Mouse (Mus musculus) embryonic facial prominence, embryonic 14.5 days (tissue): ENCODE results near the gene Mrpl4. TPM values are rescaled to one million over a fixed set of nuclear protein-coding genes. Genes with fewer than 3 reads are reported as not detected.

ENCODE experiments used
- ATAC-seq: fragments of 200-750 bp; cut with Nextera tagmentation; 2 replicates; pipeline ENCODE4 v1.8.0; 2017; ENCODE audit warnings: low read depth, moderate number of reproducible peaks, moderate TSS enrichment
- DNase-seq: peaks from one replicate; pipeline ENCODE4 v3.0.0-alpha.2; 2015; ENCODE audit warnings: low spot score
- H3K27ac ChIP-seq: fragments of 300-500 bp; sonication (generic); replicated peaks from 2 replicates; pipeline ENCODE4 v1.5.1; 2014; ENCODE audit warnings: low read depth, mild to moderate bottlenecking, low read length, moderate library complexity
- H3K27me3 ChIP-seq: fragments of 300-500 bp; sonication (generic); replicated peaks from 2 replicates; pipeline ENCODE4 v1.6.1; 2014; ENCODE audit warnings: low read length; ENCODE audit not compliant: control insufficient read depth, insufficient read depth
- H3K36me3 ChIP-seq: fragments of 300-500 bp; sonication (generic); 2 replicates; pipeline ENCODE4 v1.6.1; 2014; ENCODE audit warnings: low read length, mixed read lengths; ENCODE audit not compliant: control insufficient read depth, insufficient read depth
- H3K4me1 ChIP-seq: fragments of 300-500 bp; sonication (generic); 2 replicates; pipeline ENCODE4 v1.6.1; 2014; ENCODE audit warnings: antibody characterized with exemption, low read length; ENCODE audit not compliant: control insufficient read depth, insufficient read depth
- H3K4me2 ChIP-seq: fragments of 300-500 bp; sonication (generic); 2 replicates; pipeline ENCODE4 v1.6.1; 2014; ENCODE audit warnings: low read depth, mild to moderate bottlenecking, low read length, moderate library complexity, mixed read lengths
- H3K4me3 ChIP-seq: fragments of 300-500 bp; sonication (generic); 2 replicates; pipeline ENCODE4 v1.5.1; 2014; ENCODE audit warnings: low read depth, mild to moderate bottlenecking, low read length
- H3K9ac ChIP-seq: fragments of 300-500 bp; sonication (generic); 2 replicates; pipeline ENCODE4 v1.6.1; 2014; ENCODE audit warnings: low read depth, mild to moderate bottlenecking, low read length, moderate library complexity, mixed read lengths
- H3K9me3 ChIP-seq: fragments of 300-500 bp; sonication (generic); 2 replicates; pipeline ENCODE4 v1.6.1; 2016; ENCODE audit warnings: low read length; ENCODE audit not compliant: control insufficient read depth
- WGBS: fragments of 180-500 bp; shearing (Covaris S2); extraction: QIAGEN DNeasy Blood & Tissue Kit; methylation state at CpG from one replicate; pipeline ENCODE4 v1.1.7; 2014; 5-methylcytosine and 5-hydroxymethylcytosine counted together
- polyA plus RNA-seq: library from polyadenylated mRNA; unstranded; fragments of >200 nt; fragmentation: Nextera tagmentation; extraction: Ambion mirVana; gene quantifications from 2 replicates; pipeline ENCODE4 v1.2.1, GENCODE M21; 2014

The Mrpl4 gene
- polyA plus RNA-seq = 110 and 119 TPM in 2 replicates

DNA sequence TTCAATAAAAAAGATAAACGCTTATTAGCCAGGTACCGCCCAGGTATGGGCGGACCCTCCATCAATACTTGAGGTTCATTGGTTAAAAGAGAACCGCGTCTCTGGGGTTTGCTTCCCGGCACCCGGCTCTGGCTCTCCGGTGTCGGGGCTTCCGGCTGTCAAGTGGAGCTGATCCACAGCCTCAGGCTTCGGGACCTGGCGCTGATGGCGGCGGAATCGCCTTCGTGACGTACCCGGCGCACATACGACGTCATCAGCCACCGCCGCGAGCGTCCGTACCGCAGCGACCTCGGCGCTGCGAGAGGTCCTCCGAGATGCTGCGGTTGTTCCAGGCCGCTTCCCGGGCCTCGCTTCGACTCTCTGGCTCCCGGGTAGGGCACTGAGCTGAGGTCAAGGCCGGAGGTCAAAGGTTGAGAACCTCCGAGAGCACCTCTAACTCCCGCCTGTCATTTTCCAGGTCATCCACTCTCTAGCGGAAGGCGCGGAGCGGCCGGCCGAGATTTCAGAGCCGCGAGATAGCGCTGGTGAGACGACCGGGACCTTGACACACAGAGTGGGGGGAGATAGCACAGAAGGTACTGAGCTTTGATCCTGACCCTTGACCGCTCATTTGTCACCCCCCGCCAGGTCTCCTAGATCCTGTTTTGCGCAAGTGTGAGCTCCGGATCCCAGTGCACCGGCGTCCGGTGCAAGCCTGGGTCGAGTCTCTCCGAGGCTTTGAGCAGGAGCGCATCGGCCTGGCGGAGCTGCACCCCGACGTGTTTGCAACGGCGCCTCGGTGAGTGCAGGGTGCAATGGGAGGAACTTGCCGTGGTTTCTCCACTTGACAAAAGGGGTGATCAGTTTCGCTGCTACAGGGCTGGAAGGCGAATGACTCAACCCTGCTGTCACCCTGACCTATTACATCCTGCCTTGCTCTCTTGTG, at the start of gene Mrpl4:
Gene Mrpl4 (plus strand): TSS at position 112 of the 925 bp plus-strand sequence.
- peak; percentile 86 for ATAC-seq
- no peaks in the 10 kb centered on the region for H3K9me3 ChIP-seq
- peak within 1 kb of the TSS; percentile 87 for H3K9ac ChIP-seq
- H3K4me3 ChIP-seq = peak within 1 kb of the TSS; percentile 87
- H3K27ac ChIP-seq = peak within 1 kb of the TSS; percentile 79
- under 1% methylated on average over 62 of the region's 72 CpGs for WGBS
- peak; percentile 90 for DNase-seq
- H3K36me3 ChIP-seq = peaks cover 32% of the 10 kb centered on the region
- no peaks in the 10 kb centered on the region for H3K4me1 ChIP-seq
- peak within 1 kb of the TSS; percentile 78 for H3K4me2 ChIP-seq
- H3K27me3 ChIP-seq = no peaks in the 10 kb centered on the region

DNA sequence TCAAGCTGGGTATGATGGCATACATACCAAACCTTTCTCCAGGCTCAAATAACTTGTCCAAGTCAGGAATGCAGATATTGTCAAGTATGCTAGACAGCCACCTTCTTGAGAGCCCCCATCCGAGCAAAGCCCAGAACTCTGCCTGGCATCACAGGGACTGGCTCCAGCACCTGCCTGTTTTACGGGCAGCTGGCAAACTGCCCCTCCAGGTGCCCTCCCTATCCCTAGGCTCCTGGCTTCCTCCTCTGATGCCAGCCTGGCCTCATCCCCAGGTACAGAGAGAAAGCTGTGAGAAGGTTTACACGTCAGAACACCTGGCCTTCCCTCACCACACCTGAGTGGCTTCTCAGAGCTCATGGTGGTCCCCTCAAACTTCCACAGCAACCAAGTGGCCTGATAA, 45.5 kb upstream of the Mrpl4 start:
- Histone ChIP-seq H3K4me3 (no peak overlapping the region), H3K27ac (no peak overlapping the region), H3K4me2 (no peak overlapping the region), H3K9me3 (no peaks in the 10 kb centered on the region), H3K4me1 (no peaks in the 10 kb centered on the region), H3K36me3 (no peaks in the 10 kb centered on the region), H3K9ac (no peak overlapping the region), H3K27me3 (no peaks in the 10 kb centered on the region)
- ATAC-seq (no peak), DNase-seq (no peak)
- WGBS = 81% methylated on average over 3 of the region's 3 CpGs

DNA sequence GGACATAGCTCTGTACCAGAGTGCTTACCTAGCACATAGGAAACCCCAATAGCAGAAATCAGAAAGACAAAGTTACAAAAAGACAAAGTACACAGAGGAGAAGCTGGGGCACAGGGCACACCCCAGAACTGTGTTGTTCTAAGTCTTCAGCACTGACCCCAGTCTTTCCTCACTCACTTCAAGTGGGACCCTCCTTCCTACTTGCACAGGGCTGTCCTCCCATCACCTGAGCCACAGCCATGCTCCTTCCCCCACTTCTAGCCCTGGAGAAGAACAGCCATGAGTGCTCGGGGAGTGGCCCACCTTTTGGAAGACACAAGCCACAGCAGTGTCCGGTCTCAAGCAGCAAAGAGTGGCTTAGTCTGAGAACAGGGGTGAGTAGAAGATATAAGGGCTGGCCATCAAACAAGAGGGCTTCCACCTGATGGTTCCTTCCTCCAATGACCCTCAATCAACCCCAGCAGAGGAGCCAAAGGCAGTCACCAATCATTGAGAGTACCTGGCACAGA, 43.1 kb upstream of the Mrpl4 start, which contains the start of gene Dnmt1:
Gene Dnmt1 (minus strand): TSS at position 459 of the 509 bp plus-strand sequence.
- H3K4me3 ChIP-seq = no peak within 1 kb of the TSS
- no peaks in the 10 kb centered on the region for H3K4me1 ChIP-seq
- no peak for ATAC-seq
- H3K9ac ChIP-seq = no peak within 1 kb of the TSS
- WGBS = 91% methylated on average over 2 of the region's 2 CpGs
- no peak for DNase-seq
- H3K27me3 ChIP-seq = no peaks in the 10 kb centered on the region
- no peak within 1 kb of the TSS for H3K27ac ChIP-seq
- H3K4me2 ChIP-seq = no peak within 1 kb of the TSS
- no peaks in the 10 kb centered on the region for H3K9me3 ChIP-seq
- peaks cover 10% of the 10 kb centered on the region; the same call in 1 of the 2 replicates for H3K36me3 ChIP-seq

DNA sequence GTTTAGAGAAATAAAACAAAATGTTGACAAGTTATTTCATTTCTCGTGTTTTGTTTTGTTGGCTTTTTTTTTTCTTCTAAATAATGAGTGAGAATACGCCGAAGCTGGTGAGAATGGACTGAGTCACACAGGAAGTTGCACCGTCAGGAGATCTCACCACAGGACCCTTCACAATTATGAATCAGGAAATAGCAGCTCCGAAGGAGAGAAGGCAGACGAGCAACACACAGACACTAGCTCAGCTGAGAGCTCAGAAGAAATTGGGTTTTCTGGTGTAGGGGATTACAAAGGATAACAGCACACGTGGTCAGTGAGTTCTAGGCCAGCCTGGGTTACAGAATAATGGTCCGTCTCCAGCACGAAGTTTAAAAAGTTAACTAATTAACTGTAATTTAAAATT, 41.0 kb upstream of the Mrpl4 start:
- H3K4me1 ChIP-seq = no peaks in the 10 kb centered on the region
- no peak overlapping the region for H3K4me2 ChIP-seq
- H3K27me3 ChIP-seq = no peaks in the 10 kb centered on the region
- no peaks in the 10 kb centered on the region for H3K9me3 ChIP-seq
- H3K36me3 ChIP-seq = peaks cover 29% of the 10 kb centered on the region
- no peak overlapping the region for H3K9ac ChIP-seq
- H3K27ac ChIP-seq = no peak overlapping the region
- H3K4me3 ChIP-seq = no peak overlapping the region
- no peak for ATAC-seq
- WGBS = 68% methylated on average over 9 of the region's 9 CpGs
- no peak for DNase-seq

DNA sequence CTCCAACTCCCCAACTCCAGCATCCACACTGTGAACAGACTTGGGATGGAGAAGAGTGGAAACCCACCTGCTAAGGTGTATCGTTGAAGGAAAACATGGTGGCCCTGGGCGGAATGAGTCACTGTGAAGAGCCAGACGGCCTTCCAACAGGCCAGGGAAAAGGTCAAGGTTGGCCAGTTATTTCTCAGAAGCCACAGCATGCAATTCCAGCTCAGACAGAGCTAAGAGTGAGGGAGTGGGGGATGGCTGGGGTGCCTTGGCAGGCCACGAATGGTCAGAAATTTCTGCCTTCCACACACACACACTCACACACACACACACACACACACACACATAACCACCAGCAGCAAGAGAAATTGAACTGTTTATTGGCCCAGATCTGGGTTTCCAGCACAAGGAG, 36.9 kb upstream of the Mrpl4 start:
- Histone ChIP-seq H3K9me3 (no peaks in the 10 kb centered on the region), H3K4me3 (no peak overlapping the region), H3K27me3 (no peaks in the 10 kb centered on the region), H3K27ac (no peak overlapping the region), H3K4me2 (no peak overlapping the region), H3K9ac (no peak overlapping the region), H3K36me3 (peaks cover 57% of the 10 kb centered on the region), H3K4me1 (peaks cover 2% of the 10 kb centered on the region)
- no peak for ATAC-seq
- 89% methylated on average over 4 of the region's 4 CpGs for WGBS
- no peak for DNase-seq

DNA sequence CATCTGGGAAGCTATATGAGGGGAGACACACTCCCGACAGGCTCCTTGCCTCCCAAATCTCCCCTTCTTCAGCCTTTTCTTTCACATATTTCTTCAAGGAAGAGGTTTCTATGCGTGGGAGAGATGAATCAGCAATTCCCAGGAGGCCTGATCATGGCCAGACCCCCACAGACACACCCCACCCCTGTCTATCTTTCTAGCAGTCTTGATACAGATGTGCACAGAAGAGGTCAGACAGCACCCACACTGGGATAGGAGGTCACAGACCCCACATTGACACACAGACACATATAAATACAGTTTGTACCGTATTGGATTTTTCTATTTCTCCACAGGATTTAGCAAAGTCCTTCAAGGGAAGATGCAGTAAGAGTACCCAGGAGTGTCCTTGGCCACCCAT, 36.5 kb upstream of the Mrpl4 start:
- DNase-seq (no peak), ATAC-seq (no peak)
- H3K4me1 ChIP-seq = peaks cover 6% of the 10 kb centered on the region
- peaks cover 57% of the 10 kb centered on the region for H3K36me3 ChIP-seq
- no peak overlapping the region for H3K9ac ChIP-seq
- H3K27me3 ChIP-seq = no peaks in the 10 kb centered on the region
- 87% methylated on average over 3 of the region's 3 CpGs for WGBS
- H3K4me2 ChIP-seq = no peak overlapping the region
- no peak overlapping the region for H3K4me3 ChIP-seq
- no peaks in the 10 kb centered on the region for H3K9me3 ChIP-seq
- no peak overlapping the region for H3K27ac ChIP-seq

DNA sequence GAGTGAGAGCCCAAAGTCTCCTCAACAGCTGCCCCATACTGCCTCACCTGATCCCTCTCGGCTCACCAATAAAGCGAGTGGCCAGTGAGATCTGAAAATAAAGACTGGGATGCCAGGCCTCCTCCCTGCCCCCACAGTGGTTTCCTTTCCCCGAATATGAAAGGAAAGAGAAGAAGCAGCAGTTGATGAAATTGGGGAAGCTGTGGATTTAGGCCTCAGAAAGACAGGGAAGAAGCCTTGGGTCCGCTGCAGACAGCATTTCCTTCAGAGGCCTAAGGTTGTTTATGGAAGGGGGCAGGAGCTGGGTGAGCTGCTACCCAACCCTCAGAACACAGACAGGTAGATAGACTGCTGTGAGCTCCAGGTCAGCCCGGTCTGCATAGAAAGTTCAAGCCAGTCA, 35.8 kb upstream of the Mrpl4 start:
- ATAC-seq = no peak

DNA sequence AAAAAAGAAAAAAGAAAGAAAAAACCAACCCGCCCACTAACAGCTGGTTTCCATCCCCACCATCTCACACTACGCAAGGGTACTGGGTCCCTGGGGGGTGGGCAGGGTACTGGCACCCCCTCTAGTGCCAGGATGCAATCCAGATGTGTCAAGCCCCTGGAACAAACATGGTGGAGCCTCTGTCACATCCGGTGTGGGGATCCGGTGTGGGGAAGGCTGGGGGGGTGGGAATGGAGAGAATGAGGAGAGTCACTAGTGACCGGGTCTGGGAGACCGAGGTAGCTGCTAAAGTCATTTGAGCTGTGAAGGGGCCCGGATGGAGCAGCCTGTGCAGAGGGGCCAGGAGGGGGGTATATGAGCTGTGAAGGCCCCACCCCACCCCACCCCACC, 30.8 kb upstream of the Mrpl4 start:
- ATAC-seq = peak; percentile 62

More for the DNA sequence above, 35.8 kb upstream of the Mrpl4 start:
- Histone ChIP-seq H3K9ac (no peak overlapping the region), H3K4me1 (peaks cover 11% of the 10 kb centered on the region), H3K4me2 (no peak overlapping the region), H3K27ac (no peak overlapping the region), H3K9me3 (no peaks in the 10 kb centered on the region), H3K4me3 (no peak overlapping the region), H3K27me3 (no peaks in the 10 kb centered on the region), H3K36me3 (peaks cover 57% of the 10 kb centered on the region)
- DNase-seq = no peak
- 80% methylated on average over 5 of the region's 5 CpGs for WGBS

More for the DNA sequence above, 30.8 kb upstream of the Mrpl4 start:
- H3K4me1 ChIP-seq = peaks cover 27% of the 10 kb centered on the region
- H3K36me3 ChIP-seq = peaks cover 26% of the 10 kb centered on the region
- peak overlapping the region; percentile 82 for H3K4me2 ChIP-seq
- H3K27me3 ChIP-seq = no peaks in the 10 kb centered on the region
- 17% methylated on average over 7 of the region's 7 CpGs for WGBS
- H3K27ac ChIP-seq = peak overlapping the region; percentile 91
- DNase-seq = peak; percentile 89
- no peaks in the 10 kb centered on the region for H3K9me3 ChIP-seq
- H3K9ac ChIP-seq = peak overlapping the region; percentile 45; the same call in 1 of the 2 replicates
- H3K4me3 ChIP-seq = peak overlapping the region; percentile 87
